Mouse (Mus musculus): Measurements from ENCODE around the gene Ttc41. TPM values are rescaled to one million over a fixed set of nuclear protein-coding genes. Genes with fewer than 3 reads are reported as not detected.
A peak's percentile ranks its signal among the peaks of the same experiment; 100 is the strongest.

The Ttc41 gene
- polyA plus RNA-seq, 1 experiment from 2014 or later: 2.5 TPM

- Histone ChIP-seq H3K9ac (replicated peaks) (no peak overlapping the region), H3K4me1 (replicated peaks) (peaks cover 6% of the 10 kb centered on the region; the same call in 1 of the 2 replicates), H3K4me2 (no peak overlapping the region), H3K36me3 (no peaks in the 10 kb centered on the region), H3K4me3 (replicated peaks) (no peak overlapping the region), H3K9me3 (no peaks in the 10 kb centered on the region), H3K27ac (peak overlapping the region; percentile 57; the same call in 1 of the 2 replicates), H3K27me3 (no peaks in the 10 kb centered on the region)
- 85% methylated on average over 15 of the region's 15 CpGs for WGBS
- ATAC-seq (ENCODE audit: insufficient number of reproducible peaks, insufficient read depth, low FRiP score, low TSS enrichment, low read depth): no peak
Measured at GRCm38 (mm10) chr10:86808013-86808758, 102.6 kb downstream of the Ttc41 start.

- Histone ChIP-seq H3K4me2 (no peak overlapping the region), H3K9ac (replicated peaks) (no peak overlapping the region), H3K27me3 (0 out of 2 replicates have a peak, but pooled peaks cover 3% of the 10 kb centered on the region), H3K27ac (no peak overlapping the region), H3K4me3 (replicated peaks) (no peak overlapping the region), H3K36me3 (no peaks in the 10 kb centered on the region), H3K4me1 (replicated peaks) (peaks cover 19% of the 10 kb centered on the region), H3K9me3 (no peaks in the 10 kb centered on the region)
- no peak for ATAC-seq (ENCODE audit: insufficient number of reproducible peaks, insufficient read depth, low FRiP score, low TSS enrichment, low read depth)
- 82% methylated on average over 9 of the region's 9 CpGs for WGBS
Measured at GRCm38 (mm10) chr10:86810000-86810399, 104.4 kb downstream of the Ttc41 start.

GRCm38 (mm10) chr10:86810612-86811011 lies 105.0 kb downstream of the Ttc41 start:
- ATAC-seq (ENCODE audit: insufficient number of reproducible peaks, insufficient read depth, low FRiP score, low TSS enrichment, low read depth): no peak
- H3K27ac ChIP-seq: no peak overlapping the region
- H3K4me2 ChIP-seq: no peak overlapping the region
- H3K36me3 ChIP-seq: no peaks in the 10 kb centered on the region
- H3K9ac ChIP-seq (replicated peaks): no peak overlapping the region
- H3K27me3 ChIP-seq: 0 out of 2 replicates have a peak, but pooled peaks cover 4% of the 10 kb centered on the region
- 88% methylated on average over 5 of the region's 5 CpGs for WGBS
- H3K4me3 ChIP-seq (replicated peaks): no peak overlapping the region
- H3K9me3 ChIP-seq: no peaks in the 10 kb centered on the region
- H3K4me1 ChIP-seq (replicated peaks): peaks cover 20% of the 10 kb centered on the region

GRCm38 (mm10) chr10:86814292-86815131 lies 108.9 kb downstream of the Ttc41 start:
- Histone ChIP-seq H3K4me2 (no peak overlapping the region), H3K27me3 (0 out of 2 replicates have a peak, but pooled peaks cover 4% of the 10 kb centered on the region), H3K27ac (no peak overlapping the region), H3K9ac (replicated peaks) (no peak overlapping the region), H3K4me1 (replicated peaks) (peaks cover 24% of the 10 kb centered on the region), H3K4me3 (replicated peaks) (no peak overlapping the region), H3K9me3 (no peaks in the 10 kb centered on the region), H3K36me3 (no peaks in the 10 kb centered on the region)
- 61% methylated on average over 19 of the region's 19 CpGs for WGBS
- ATAC-seq (ENCODE audit: insufficient number of reproducible peaks, insufficient read depth, low FRiP score, low TSS enrichment, low read depth): no peak

- no peak for ATAC-seq (ENCODE audit: insufficient number of reproducible peaks, insufficient read depth, low FRiP score, low TSS enrichment, low read depth)
Measured at GRCm38 (mm10) chr10:86815133-86815532, 109.5 kb downstream of the Ttc41 start.

GRCm38 (mm10) chr10:86819649-86820165 lies 114.1 kb downstream of the Ttc41 start:
- peak overlapping the region; percentile 23; the same call in 1 of the 2 replicates for H3K27ac ChIP-seq
- no peak for ATAC-seq (ENCODE audit: insufficient number of reproducible peaks, insufficient read depth, low FRiP score, low TSS enrichment, low read depth)

More at GRCm38 (mm10) chr10:86815133-86815532, 109.5 kb downstream of the Ttc41 start:
- Histone ChIP-seq H3K9ac (replicated peaks) (no peak overlapping the region), H3K27ac (no peak overlapping the region), H3K27me3 (0 out of 2 replicates have a peak, but pooled peaks cover 4% of the 10 kb centered on the region), H3K9me3 (no peaks in the 10 kb centered on the region), H3K4me1 (replicated peaks) (peaks cover 30% of the 10 kb centered on the region), H3K4me2 (no peak overlapping the region), H3K36me3 (no peaks in the 10 kb centered on the region), H3K4me3 (replicated peaks) (no peak overlapping the region)
- WGBS: 79% methylated on average over 7 of the region's 7 CpGs

GRCm38 (mm10) chr10:86821014-86821413 lies 115.4 kb downstream of the Ttc41 start:
- H3K27me3 ChIP-seq: peaks cover 2% of the 10 kb centered on the region; the same call in 1 of the 2 replicates
- no peaks in the 10 kb centered on the region for H3K9me3 ChIP-seq
- no peak overlapping the region for H3K27ac ChIP-seq
- H3K9ac ChIP-seq (replicated peaks): no peak overlapping the region
- H3K36me3 ChIP-seq: no peaks in the 10 kb centered on the region
- WGBS: 91% methylated on average over 7 of the region's 7 CpGs
- peaks cover 25% of the 10 kb centered on the region for H3K4me1 ChIP-seq (replicated peaks)
- H3K4me3 ChIP-seq (replicated peaks): no peak overlapping the region
- no peak for ATAC-seq (ENCODE audit: insufficient number of reproducible peaks, insufficient read depth, low FRiP score, low TSS enrichment, low read depth)
- H3K4me2 ChIP-seq: no peak overlapping the region

More at GRCm38 (mm10) chr10:86819649-86820165, 114.1 kb downstream of the Ttc41 start:
- WGBS: 42% methylated on average over 8 of the region's 8 CpGs
- H3K4me2 ChIP-seq: no peak overlapping the region
- H3K4me3 ChIP-seq (replicated peaks): no peak overlapping the region
- H3K9me3 ChIP-seq: no peaks in the 10 kb centered on the region
- H3K27me3 ChIP-seq: 0 out of 2 replicates have a peak, but pooled peaks cover 4% of the 10 kb centered on the region
- no peaks in the 10 kb centered on the region for H3K36me3 ChIP-seq
- peaks cover 24% of the 10 kb centered on the region for H3K4me1 ChIP-seq (replicated peaks)
- no peak overlapping the region for H3K9ac ChIP-seq (replicated peaks)

- no peak overlapping the region for H3K4me2 ChIP-seq
- no peak overlapping the region for H3K4me3 ChIP-seq (replicated peaks)
- H3K27me3 ChIP-seq: peaks cover 4% of the 10 kb centered on the region; the same call in 1 of the 2 replicates
- ATAC-seq (ENCODE audit: insufficient number of reproducible peaks, insufficient read depth, low FRiP score, low TSS enrichment, low read depth): no peak
- H3K36me3 ChIP-seq: peaks cover 3% of the 10 kb centered on the region; the same call in 1 of the 2 replicates
- peaks cover 26% of the 10 kb centered on the region for H3K4me1 ChIP-seq (replicated peaks)
- H3K27ac ChIP-seq: no peak overlapping the region
- WGBS: 84% methylated on average over 6 of the region's 6 CpGs
- H3K9ac ChIP-seq (replicated peaks): no peak overlapping the region
- no peaks in the 10 kb centered on the region for H3K9me3 ChIP-seq
Measured at GRCm38 (mm10) chr10:86824093-86824492, 118.5 kb downstream of the Ttc41 start.

GRCm38 (mm10) chr10:86824871-86825270 lies 119.3 kb downstream of the Ttc41 start:
- peaks cover 7% of the 10 kb centered on the region; the same call in 1 of the 2 replicates for H3K36me3 ChIP-seq
- peaks cover 4% of the 10 kb centered on the region; the same call in 1 of the 2 replicates for H3K27me3 ChIP-seq
- ATAC-seq (ENCODE audit: insufficient number of reproducible peaks, insufficient read depth, low FRiP score, low TSS enrichment, low read depth): no peak
- H3K4me1 ChIP-seq (replicated peaks): peaks cover 18% of the 10 kb centered on the region
- no peak overlapping the region for H3K9ac ChIP-seq (replicated peaks)
- no peak overlapping the region for H3K4me3 ChIP-seq (replicated peaks)
- WGBS: 47% methylated on average over 14 of the region's 14 CpGs
- no peak overlapping the region for H3K4me2 ChIP-seq
- H3K9me3 ChIP-seq: no peaks in the 10 kb centered on the region; the same call in 1 of the 2 replicates
- H3K27ac ChIP-seq: no peak overlapping the region

- no peak for ATAC-seq (ENCODE audit: insufficient number of reproducible peaks, insufficient read depth, low FRiP score, low TSS enrichment, low read depth)
- Histone ChIP-seq H3K9ac (replicated peaks) (no peak overlapping the region), H3K4me3 (replicated peaks) (no peak overlapping the region), H3K4me2 (no peak overlapping the region), H3K27me3 (peaks cover 4% of the 10 kb centered on the region; the same call in 1 of the 2 replicates), H3K9me3 (no peaks in the 10 kb centered on the region; the same call in 1 of the 2 replicates), H3K27ac (no peak overlapping the region), H3K4me1 (replicated peaks) (peaks cover 15% of the 10 kb centered on the region), H3K36me3 (peaks cover 7% of the 10 kb centered on the region; the same call in 1 of the 2 replicates)
- 92% methylated on average over 10 of the region's 10 CpGs for WGBS
Measured at GRCm38 (mm10) chr10:86825871-86826522, 120.4 kb downstream of the Ttc41 start.

All from limb, embryonic 12.5 days (tissue).